Mouse (Mus musculus): ENCODE results near the gene Kirrel3.

DNA sequence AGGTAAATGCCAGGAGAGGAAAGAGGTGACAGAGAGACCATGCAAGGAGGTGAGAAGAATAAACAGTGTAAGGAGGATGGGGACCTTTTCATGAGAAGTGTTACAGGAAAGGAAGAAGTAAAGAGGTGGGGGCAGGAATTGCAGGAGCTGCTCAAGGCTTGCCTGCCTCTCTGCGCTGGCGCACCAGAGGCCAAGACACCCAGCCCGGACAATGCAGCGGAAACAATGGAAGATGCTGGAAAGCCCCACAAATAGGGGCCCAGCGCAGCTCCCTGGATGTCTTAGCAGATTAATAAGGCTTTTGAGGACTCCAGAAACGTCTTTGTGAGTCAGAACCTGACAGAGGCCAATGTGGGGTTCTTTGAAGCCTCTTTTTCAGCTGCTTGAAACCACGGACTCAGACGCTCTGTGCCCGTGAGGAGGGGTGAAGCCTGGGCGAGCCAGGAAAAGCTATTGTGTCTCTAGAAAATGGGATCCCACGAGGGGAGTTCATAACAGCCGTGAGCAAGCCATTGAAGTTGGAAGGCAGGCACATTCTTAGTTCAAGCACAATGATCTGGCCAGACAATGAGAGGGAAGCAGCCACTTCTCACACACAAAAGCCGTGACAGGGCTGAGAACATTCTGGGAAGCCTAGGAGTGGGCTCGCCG is 385.7 kb downstream of the Kirrel3 start:
- TF ChIP-seq EP300 (IDR thresholded peaks at IDR 0.05) = no peak
- no peak for TF ChIP-seq CTCF (IDR thresholded peaks at IDR 0.05)

Measured in lung, postnatal 0 days (tissue).